Mouse (Mus musculus): ENCODE measurements around the gene Olfr1150-ps1.

The Olfr1150-ps1 gene

GRCm38 (mm10) chr2:87843693-87844092, at the start of gene Olfr1150-ps1:
Olfr1150-ps1 (plus strand) TSS chr2:87843993.
- no peak for DNase-seq

GRCm38 (mm10) chr2:87800292-87800691, 43.5 kb upstream of the Olfr1150-ps1 start, which contains the start of gene Olfr1143:
Olfr1143 (plus strand) TSS chr2:87800592.
- DNase-seq = no peak

- no peak for DNase-seq
Measured at GRCm38 (mm10) chr2:87809522-87809921, 34.3 kb upstream of the Olfr1150-ps1 start, which contains the start of gene Olfr1145. Olfr1145 (plus strand) TSS chr2:87809822.

- DNase-seq = no peak
Measured at GRCm38 (mm10) chr2:87830233-87830632, 13.6 kb upstream of the Olfr1150-ps1 start, which contains the start of gene Olfr1148. Olfr1148 (plus strand) TSS chr2:87830533.

- DNase-seq = no peak
Measured at GRCm38 (mm10) chr2:87855562-87855961, 11.8 kb downstream of the Olfr1150-ps1 start, which contains the start of gene Olfr1151. Olfr1151 (plus strand) TSS chr2:87855862.

- no peak for DNase-seq
Measured at GRCm38 (mm10) chr2:87866192-87866591, 22.4 kb downstream of the Olfr1150-ps1 start, which contains the start of gene Olfr1152. Olfr1152 (plus strand) TSS chr2:87866492.

GRCm38 (mm10) chr2:87894662-87895061, 50.9 kb downstream of the Olfr1150-ps1 start, which contains the start of gene Olfr1153:
Olfr1153 (plus strand) TSS chr2:87894962.
- DNase-seq = no peak
